Mouse (Mus musculus): ENCODE results near the gene Klhl36.
A peak's percentile ranks its signal among the peaks of the same experiment; 100 is the strongest.
"Not testable (repeated sequence)": the region's sequence is repeated elsewhere in the genome, so short reads cannot be mapped to it uniquely, and the experiment has no call there.

The Klhl36 gene

DNA sequence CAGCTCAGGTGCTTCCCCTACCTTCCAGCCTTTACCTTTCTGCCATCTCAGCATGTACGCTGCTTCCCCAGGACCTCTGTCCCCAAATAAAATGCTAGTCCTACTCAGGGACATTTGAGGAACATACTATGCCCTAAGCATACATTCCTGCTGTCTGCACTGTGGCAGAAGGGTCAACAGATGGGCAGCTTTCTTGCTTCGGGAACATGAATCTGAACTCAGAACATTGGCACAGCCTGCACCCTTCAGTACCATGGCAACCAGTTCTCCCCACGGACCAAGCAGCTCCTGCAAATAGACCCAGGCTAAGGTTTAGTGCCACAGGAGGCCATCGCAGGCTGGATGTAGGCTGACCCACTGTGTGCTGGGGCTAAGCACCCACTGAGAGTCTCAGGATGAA, 25.2 kb upstream of the Klhl36 start:
- DNase-seq = no peak

DNA sequence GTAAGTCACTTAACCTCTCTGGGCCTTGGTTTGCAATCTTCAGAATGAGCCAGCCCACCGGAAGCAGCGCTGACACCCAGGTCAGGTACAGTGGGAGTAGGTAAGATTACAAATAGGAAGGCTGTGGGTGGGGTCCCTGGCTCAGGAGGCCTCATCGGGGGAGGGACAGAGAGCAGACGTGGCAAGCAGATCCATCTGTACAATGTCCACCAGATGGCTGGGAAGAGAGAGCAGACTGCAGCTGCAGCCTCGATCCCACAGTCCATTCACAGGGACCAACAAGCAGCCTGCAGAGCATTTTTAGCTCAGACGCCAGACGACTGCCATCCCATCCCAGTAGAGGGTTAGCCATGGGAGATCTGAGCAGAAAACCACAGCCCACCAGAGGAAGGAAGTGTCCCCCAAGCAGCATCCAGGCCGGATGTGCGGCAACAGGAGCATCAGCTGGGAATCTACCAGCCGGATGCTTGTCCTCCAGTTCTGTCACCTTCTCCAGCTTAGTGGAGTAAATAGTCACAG, 24.5 kb upstream of the Klhl36 start:
- DNase-seq = peak; percentile 56

DNA sequence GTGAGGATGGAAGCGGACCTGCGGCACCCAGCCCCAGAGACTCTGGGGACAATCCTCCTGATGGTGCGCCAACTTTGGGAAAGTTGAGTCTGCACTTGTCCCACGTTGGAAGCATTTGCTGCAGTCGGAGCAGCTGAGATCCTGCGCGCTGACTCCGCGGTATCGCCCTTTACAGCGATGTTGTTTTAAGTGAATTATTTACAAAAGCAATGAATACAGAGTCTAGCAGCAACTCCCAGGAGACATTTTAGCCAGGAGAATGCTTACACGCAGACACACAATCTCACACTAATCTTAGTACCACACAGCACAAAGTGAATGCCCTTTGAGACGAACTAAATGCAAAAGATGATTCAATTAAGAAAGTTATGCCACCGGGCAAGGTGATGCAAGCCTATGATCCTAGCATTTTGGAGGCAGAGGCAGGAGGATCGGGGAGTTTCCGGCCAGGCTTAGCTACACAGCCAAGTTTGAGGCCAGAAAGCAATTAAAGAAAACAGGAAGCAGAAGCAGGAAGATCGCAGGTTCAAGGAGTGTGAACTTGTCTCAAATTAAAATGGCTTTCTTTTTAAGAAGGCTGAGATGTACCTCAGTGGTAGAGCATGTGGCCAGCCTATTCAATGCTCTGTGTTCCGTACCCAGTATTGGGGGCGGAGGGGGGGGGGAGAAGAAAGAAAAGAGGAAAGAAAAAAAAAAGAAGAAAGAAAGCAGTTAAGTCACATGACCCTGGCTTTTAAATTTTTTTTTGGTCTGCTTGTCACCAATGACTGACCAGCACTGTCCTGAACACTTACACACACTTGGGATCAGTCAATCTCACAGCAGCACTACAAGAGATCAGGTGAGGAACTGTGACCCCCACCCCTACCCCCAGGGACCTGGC, 23.7 kb upstream of the Klhl36 start:
- DNase-seq = no peak

DNA sequence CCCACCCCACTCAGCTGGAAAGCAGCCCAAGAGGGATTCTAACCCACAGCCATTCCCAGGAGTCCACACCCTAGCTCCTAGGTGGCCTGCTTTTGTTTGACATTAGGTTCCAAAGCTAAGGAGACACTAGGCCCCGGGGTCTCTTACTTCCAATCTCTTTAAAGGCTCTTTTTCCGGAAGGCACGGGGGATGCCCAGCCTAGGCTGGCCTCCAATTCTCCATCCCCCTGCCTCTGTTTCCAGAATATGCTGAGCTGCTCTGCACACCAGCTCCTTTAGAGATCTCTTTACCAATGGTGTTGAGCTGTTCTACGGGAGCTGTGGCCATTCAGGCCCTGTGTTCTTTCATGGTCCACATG, 23.1 kb upstream of the Klhl36 start:
- DNase-seq = no peak

DNA sequence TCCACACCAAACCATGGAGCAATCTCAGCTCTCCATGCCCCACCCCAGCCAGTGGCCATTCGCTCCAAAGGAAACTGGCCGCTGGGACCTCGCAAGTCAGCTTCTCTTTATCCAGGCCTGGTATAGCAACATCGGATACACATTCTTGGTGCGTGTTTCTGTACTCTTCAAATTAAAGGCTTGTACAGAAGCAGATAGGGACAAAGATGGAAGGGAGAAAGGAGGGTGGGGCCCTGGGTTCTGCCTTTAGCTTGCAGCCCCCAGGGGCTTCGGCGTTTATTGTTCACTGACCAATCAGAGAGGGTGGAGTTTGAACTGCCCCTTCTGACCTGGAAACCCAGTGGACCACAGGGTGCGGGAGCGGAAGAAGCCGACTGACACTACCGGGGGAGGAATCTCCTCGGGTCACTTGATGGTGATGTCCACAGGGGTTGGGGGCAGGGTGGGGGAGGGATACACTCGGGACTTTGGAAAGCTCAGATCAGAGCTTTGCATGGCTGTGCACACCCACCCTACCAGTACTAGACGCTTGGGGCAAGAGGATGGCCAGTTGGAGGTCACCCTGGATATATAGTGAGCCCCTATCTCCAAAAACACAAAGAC, 22.5 kb upstream of the Klhl36 start:
- DNase-seq = peak; percentile 26

DNA sequence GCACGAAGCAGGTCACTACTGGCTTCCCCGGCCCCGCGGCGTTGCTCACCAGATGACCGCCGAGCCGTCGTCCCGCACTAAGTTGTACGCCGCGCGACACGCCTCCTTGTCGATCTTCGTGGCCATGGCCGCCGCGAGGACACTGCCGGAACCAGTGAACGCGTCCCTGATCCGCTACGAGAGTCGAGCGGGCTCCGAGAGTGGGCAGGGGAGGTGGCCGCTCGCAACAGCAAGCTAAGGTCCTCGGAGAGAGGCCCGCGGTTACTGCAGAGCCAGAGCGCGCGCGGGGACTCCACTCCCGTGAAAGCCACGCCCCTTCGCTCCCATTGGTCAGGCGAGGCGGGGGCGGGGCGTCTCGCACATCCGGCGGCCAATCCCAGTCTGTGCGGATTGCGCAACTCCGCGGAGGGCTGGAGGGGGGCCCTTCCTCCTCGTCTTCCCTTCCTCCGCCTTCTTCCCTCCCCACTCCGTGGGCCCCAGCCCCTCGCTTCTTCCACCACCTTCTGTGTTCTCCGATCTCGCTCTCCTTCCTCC, 21.7 kb upstream of the Klhl36 start, which contains the start of gene Cotl1:
Gene Cotl1 (minus strand): TSS at position 270 of the 534 bp plus-strand sequence.
- peak; percentile 99 for DNase-seq

DNA sequence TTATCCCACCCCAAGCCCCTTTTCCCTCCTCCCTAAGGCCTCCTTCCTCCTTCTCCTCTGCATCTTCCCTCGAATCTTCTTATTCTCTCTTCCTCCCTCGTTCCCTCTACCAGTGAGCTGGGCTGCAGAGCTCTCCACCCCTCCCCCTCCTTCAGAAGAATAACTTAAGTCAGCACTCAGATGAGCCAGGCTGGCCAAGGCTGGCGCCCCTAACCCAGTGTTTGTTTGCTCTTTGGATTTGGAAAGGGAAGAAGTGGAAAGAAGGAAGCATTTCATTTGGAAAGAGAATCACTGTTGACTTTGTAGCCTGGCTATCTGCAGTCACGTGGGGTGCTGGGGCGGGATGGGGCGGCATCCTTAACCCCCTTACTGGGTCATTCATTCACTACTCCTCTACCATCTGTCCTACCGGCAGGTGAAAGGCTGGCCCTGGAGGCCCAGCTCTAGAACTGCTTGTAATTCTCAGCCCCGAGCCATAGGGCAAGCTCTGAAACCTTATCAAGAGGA, 21.1 kb upstream of the Klhl36 start:
- peak; percentile 33 for DNase-seq

DNA sequence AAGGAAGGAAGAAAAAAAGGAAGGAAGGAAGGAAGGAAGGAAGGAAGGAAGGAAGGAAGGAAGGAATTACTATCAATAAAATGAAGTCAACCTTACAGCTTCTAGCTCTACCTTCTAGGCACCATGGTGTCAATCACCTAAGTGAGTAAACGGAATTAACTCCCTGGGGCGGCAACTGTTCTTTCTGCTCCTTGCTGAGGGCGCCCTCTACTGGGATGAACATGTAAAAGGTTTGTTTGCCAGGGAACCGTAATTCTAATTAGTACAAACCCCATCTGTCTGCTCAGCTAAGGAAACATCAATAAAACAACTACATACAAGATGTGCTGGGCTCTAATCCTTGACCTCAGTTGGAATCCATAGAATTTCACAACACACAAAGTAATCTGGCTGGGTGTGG, 18.6 kb upstream of the Klhl36 start:
- DNase-seq = peak; percentile 89

DNA sequence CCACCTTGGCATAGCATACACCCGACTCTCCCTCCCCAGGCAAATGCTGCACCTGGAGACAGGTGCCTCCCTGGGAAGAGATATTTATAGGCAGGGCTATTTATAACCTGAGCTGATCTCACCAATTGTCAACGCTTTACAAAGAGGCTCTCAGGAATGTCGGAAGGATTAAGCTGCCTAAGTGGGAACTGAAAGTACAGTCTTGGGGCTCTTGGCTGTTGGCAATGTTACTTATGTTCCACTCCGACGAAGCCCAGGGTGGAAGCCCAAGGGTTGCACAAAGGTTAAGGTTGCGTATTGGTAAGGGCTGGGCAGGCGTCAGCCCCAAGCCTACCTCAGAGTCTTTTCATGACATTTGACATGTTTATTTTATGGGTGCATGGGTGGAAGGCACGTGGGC, 17.5 kb upstream of the Klhl36 start:
- DNase-seq = no peak

DNA sequence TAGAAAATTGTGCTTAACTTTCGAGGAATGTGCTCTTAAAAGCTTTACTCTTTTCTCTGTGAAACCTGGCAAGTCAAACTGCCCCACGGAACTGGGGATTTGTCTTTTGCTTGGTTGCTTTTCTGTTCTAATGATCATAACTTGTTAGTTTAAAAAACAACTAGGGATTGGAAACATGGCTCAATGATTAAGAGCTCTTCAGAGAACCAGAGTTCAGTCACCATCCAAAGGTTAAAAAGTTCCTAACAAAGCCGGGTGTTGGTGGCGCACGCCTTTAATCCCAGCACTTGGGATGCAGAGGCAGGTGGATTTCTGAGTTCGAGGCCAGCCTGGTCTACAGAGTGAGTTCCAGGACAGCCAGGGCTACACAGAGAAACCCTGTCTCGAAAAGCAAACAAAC, 16.3 kb upstream of the Klhl36 start:
- DNase-seq = not testable (repeated sequence)

DNA sequence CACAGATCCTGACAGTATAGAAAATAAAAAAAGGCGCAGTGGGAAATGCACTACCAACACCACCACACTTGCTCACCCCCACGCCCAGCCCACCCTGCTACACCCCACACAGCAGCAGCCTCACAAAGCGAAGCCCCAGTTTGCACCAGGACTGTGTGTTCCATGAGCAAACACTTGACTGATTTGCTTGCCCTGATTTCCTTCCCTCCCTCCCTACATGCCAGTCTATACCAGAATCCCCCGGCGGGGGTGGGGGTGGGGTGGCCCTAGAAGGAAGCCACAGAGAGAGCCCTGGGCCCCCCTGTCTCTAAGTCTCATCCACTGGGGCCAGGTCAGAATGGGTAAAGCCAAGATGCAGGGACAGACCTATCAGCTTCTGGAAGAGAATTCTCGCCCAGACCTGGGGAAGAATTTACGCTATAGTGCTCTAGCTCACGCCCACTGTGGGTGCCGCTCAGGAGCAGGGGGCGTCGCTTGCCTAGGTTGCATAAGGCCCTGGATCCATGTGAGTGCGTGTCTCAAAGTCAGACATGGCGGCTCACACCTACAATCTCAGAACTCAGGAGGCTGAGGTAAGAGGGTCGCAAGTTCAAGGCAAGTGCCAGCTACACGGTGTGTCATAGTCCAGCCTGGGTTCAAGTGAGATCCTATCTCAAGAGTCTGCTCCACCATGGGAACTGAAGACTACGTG, 14.7 kb upstream of the Klhl36 start:
- DNase-seq = no peak

DNA sequence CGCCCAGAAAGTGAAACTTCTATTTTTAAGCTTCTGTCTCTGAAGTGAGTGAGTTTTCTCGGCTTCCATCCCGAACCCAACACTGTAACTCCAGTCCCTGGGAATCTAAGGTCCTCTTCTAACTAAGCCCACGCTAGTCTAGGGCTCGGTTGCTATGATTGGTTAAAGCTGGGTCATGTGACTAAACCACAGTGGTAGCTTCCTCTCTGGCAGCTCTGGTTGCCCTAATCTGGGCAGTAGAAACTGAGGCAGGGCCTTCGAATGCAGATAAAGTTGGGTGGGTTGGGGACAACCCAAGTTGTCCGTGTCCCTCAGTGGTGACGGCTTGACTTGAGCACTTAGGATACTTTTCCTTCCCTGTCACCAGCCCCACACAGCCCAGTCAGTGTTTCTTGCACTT, 8.5 kb upstream of the Klhl36 start:
- no peak for DNase-seq

DNA sequence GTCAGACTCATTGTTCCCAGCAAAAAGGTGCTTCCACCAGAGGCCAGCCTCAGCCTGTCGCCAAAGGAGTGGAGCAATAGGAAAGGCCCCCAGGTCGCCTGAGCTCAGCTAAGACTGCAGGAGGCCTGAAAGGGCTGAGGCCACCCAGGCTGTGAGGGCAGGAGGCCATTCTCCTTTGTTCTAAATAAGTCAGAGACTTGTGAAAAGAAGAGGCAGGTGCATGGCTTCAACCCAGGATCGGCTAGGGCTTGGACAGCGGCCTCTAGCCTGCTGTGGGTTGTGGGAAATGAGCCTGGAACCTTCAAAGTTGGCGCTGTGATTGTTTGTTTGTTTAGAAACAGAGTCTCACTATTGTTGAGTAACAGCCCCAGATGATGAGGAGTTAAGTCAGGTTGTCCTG, 8.0 kb upstream of the Klhl36 start:
- DNase-seq = no peak

DNA sequence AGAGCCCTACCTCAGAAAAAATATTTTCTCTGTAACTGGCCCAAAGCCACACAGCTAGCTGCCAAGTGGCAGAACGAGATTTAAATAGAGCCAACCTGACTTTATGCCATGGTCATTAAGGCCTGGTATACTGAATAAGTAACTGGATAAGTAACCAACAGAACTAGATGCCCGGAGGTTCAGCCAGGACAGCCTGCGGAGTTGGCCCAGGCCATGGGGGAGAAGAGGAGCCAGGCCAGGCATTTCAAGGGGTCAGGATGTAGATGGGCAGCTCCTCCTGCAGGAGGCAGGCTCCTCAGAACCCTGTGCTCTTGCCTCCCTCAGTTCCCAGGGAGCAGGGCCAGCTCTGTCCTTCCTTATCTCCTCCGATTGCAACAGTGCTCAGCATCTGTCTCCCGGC, 6.4 kb upstream of the Klhl36 start:
- DNase-seq = no peak

DNA sequence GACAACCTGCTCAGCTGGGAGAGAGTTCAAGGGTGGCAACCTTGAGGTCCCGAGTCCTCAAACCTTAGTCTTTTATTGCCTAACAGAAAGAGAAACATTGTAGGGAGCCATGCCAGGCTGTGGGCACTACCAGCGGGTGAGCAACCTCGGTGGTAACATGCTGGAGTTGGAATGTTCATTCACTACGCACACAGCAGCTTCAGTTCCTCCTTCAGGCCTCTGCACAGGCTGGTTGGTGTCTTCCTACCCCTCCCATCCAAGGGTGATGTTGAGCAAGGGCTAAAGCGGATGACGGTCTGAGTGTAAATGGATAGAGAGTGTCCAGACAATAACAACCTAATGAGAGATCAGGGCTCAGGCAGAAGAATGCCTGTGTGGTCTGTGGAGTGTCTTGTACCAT, 4.3 kb upstream of the Klhl36 start:
- DNase-seq = no peak

DNA sequence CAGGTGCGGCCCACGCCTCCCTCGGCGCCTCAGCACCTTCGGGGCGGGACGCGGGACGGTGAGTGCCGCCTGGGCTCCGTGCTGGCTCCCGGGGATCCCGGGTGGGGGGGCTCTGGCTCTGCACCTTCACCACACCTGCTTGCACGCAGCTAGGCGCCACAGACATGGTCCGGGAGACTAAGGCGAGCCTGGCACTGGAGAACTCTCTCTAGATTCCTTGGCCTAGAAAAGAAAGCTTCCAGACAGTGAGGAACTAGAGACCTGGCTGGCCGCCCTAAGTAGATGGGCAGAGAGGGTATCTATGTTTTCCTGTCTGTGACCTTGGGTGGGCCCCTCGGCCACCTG, 296 bp downstream of the Klhl36 start:
- DNase-seq = no peak

DNA sequence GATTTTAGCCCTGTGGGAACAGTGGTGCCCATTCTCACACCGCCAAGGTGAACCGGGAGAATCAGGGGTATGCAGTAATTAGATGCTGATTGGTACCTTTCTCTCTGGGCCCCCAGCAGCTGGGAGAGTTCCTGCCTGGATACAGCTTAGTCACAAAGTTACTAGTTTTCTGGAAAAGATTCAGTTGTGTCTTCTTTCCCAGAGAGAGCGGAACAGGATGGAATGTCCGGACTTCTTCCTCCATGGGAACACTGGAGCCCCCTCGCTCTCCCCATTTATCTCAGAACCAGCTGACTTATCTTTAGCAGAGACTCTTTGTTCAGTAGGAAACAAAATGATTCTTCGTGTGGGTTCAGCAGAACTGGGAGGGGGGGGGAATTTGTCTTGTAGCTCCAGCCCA, 683 bp downstream of the Klhl36 start:
- DNase-seq = no peak

DNA sequence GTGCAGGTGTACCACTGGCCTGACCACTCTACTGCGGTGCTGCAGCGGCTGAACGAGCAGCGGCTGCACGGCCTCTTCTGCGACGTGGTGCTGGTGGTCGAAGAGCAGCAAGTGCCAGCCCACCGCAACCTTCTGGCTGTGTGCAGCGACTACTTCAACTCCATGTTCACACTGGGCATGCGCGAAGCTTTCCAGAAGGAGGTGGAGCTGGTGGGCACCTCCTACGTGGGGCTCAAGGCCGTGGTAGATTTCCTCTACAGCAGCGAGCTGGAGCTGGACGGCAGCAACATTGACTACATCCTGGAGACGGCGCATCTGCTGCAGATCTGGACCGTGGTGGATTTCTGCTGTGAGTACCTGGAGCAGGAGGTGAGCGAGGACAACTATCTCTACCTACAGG, 7.5 kb downstream of the Klhl36 start:
- DNase-seq = no peak

DNA sequence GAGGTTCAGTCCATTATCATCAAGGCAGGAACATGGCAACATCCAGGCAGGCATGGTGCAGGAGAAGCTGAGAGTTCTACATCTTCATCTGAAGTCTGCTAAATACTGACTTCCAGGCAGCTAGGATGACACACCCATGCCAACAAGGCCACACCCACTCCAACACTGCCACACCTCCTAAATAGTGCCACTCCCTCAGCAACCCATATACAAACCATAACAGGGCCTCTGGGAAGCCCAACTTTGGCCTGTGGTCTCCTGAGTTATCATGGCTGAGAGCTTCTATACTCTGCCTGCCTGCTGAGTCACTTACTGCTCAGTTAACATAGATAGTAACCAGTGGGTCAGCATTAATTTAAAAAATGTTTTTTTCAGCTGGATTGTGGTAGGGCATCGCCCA, 11.1 kb downstream of the Klhl36 start:
- no peak for DNase-seq

DNA sequence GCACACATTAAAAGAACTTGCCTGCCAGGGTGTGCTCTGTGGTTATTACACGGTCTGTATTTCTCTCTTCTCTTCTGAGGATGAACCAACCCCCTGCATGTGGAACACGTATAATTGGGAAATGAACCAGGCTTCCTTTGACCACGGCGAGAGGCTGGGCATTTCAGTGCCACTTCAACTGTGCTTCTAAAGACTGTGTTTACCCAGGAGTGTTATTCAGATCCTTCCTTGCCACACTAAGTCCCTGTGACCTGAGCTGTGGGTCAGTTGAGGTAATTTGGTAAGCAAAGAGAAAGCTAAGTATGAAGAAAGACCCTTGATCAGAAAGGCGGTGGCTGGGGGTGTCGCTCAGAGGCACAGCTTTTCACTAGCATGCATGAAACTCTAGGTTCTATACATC, 19.2 kb downstream of the Klhl36 start:
- no peak for DNase-seq

DNA sequence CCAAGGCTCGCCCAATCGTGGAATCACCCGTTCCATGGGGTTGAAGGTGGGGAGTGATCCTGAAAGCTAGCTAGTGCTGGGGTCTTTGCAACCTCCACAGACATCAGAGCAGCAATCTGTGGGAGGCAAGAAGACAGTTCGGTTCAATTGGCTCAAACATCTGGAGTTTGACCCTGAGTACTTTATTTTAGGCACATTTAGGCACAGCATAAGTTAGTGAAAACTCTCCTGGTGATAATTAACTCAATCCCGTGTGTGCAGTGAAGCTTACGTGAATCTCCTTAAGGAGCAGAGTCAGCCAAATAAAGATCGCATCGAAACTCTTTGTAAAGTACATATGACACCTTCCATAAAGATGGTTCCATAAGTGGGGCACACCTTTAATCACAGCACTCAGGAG, 19.9 kb downstream of the Klhl36 start:
- no peak for DNase-seq

DNA sequence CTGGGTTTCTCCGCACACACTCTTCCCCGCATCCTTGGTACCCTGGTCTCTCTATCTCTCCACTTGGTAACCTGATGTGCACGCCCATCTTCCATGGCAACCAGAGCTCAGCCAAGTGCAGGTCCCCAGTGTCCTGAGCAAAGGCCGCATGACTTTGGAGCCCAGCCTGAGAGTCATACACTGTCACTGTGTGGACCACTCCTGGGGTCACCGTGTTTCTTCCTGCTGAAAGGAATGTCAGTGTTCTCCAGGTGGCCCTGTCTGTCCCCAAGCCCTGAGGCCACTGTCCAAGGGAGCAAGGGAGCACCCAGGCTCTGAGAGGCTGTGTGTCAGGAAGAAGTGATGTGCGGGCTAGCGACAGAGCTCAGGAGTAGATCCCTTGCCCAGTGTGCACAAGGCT, 21.2 kb downstream of the Klhl36 start:
- no peak for DNase-seq

DNA sequence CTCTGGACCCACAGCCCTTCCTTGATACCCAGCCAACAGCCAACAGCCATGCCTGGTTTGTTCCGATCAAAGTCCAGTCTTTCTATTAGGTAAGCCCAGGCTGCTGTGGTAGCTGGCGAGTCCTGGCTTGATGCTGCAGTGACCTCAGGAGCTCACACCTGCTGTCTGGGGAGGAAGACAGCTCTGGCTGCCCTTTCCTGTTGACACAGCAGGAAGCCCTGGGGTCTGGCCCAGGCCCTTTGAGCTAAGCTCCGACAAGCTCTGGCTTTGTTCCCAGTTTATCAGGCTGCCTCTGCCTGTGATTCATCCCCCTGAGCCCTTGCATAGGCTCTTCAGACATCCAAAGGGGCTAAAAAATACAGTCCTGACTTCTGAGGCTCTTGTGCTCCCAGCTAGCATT, 23.5 kb downstream of the Klhl36 start:
- DNase-seq = no peak

DNA sequence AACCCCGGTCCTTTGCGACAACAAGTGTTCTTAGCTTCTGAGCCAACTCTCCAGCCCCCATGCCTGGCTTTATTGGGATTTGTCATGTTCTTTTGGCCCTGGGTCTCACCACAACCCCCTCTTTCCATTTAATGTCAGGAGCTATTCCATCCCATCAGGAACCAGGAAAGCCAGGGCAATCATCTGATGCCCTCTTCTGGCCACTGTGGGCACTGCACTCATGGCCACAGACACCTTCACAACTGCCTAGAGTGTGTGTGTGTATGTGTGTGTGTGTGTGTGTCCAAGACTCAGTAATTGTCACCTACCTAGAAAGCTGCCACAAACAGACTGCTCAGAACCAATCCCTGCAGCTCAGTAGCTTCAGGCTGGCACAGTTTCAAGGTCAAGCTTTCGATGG, 25.1 kb downstream of the Klhl36 start:
- peak; percentile 44 for DNase-seq
